In genomic region chr6:128091833-128092166, GRCm38 (mm10) we compare ENCODE assay signal across 11 mouse cellular contexts. TPM values are rescaled to one million over a fixed set of nuclear protein-coding genes. Genes with fewer than 3 reads are reported as not detected.
DNase-seq lines count a peak whose midpoint lies in the region; ATAC-seq and TF ChIP-seq lines count a peak whose summit lies in the region.
"Had no signal": no experiment of that assay in that cellular context is flagged by ENCODE, and none has a peak within 500 bp of the region (broad histone marks: within the 10 kb centered on the region; RNA-seq: fewer than 3 reads in every experiment).

No protein-coding gene starts in this region.

- TF ChIP-seq POLR2A in kidney, adult 2 months (IDR thresholded peaks at IDR 0.05; ENCODE audit: low read depth, low read length): no peak
- TF ChIP-seq POLR2A in thymus, adult 2 months (IDR thresholded peaks at IDR 0.05; ENCODE audit: control insufficient read depth, extremely low read depth, insufficient read depth, low read length, poor library complexity): no peak

- H3K4me2 ChIP-seq in kidney, embryonic 16.5 days (replicated peaks; ENCODE audit: low read depth, low read length): no peak overlapping the region
- no peak overlapping the region for H3K4me2 ChIP-seq in neural tube, embryonic 15.5 days
- no peak overlapping the region for H3K4me2 ChIP-seq in hindbrain, postnatal 0 days (ENCODE audit: low read depth, low read length)
- H3K4me2 ChIP-seq: embryonic facial prominence, embryonic 15.5 days; limb, embryonic 15.5 days had no signal

- no peak for DNase-seq in heart, embryonic 10.5 days (ENCODE audit: low spot score)
- no peak for DNase-seq in heart, adult 9 months (ENCODE audit: low spot score in 2 of 2)
- DNase-seq in kidney, adult 2 months: no peak
- no peak for DNase-seq in thymus, adult 2 months
- DNase-seq in thymus, postnatal 25 days: no peak
- DNase-seq in hindbrain, postnatal 0 days (ENCODE audit: low spot score): no peak
- DNase-seq: adrenal gland, adult 8-10 months had no signal

- H3K4me3 ChIP-seq in heart, embryonic 10.5 days: no peak overlapping the region
- H3K4me3 ChIP-seq in kidney, adult 2 months (ENCODE audit: insufficient read depth, low read depth, low read length): no peak overlapping the region
- H3K4me3 ChIP-seq in kidney, embryonic 16.5 days (ENCODE audit: low read length): no peak overlapping the region
- H3K4me3 ChIP-seq in thymus, adult 2 months (ENCODE audit: control insufficient read depth, insufficient read depth, low read length): no peak overlapping the region
- H3K4me3 ChIP-seq in neural tube, embryonic 15.5 days (replicated peaks): no peak overlapping the region
- H3K4me3 ChIP-seq in hindbrain, postnatal 0 days (ENCODE audit: low read length): no peak overlapping the region
- H3K4me3 ChIP-seq: embryonic facial prominence, embryonic 15.5 days; limb, embryonic 15.5 days had no signal

- peaks cover 99% of the 10 kb centered on the region for H3K4me1 ChIP-seq in heart, embryonic 10.5 days
- peaks cover 26% of the 10 kb centered on the region for H3K4me1 ChIP-seq in kidney, adult 2 months (ENCODE audit: control insufficient read depth, insufficient read depth, low read length)
- peaks cover 38% of the 10 kb centered on the region for H3K4me1 ChIP-seq in kidney, embryonic 16.5 days (ENCODE audit: insufficient read depth, low read length)
- H3K4me1 ChIP-seq in thymus, adult 2 months (replicated peaks; ENCODE audit: control insufficient read depth, insufficient read depth, low read length): no peaks in the 10 kb centered on the region
- peaks cover 43% of the 10 kb centered on the region for H3K4me1 ChIP-seq in neural tube, embryonic 15.5 days
- H3K4me1 ChIP-seq in hindbrain, postnatal 0 days (ENCODE audit: insufficient read depth, low read length): peaks cover 26% of the 10 kb centered on the region

- TF ChIP-seq CTCF in kidney, adult 2 months (conservative IDR thresholded peaks at IDR 0.05; ENCODE audit: insufficient read depth, insufficient read length, low read depth, low read length): no peak
- peak; percentile 7; the same call in 1 of the 2 replicates for TF ChIP-seq CTCF in thymus, adult 2 months (IDR thresholded peaks at IDR 0.05; ENCODE audit: borderline replicate concordance, control insufficient read depth, extremely low read depth, insufficient read depth, low read length, poor library complexity)
- no peak for TF ChIP-seq CTCF in hindbrain, postnatal 0 days (IDR thresholded peaks at IDR 0.05; ENCODE audit: low read depth)

- no peaks in the 10 kb centered on the region for H3K9me3 ChIP-seq in heart, embryonic 10.5 days
- no peaks in the 10 kb centered on the region for H3K9me3 ChIP-seq in kidney, embryonic 16.5 days (ENCODE audit: low read length)
- no peaks in the 10 kb centered on the region for H3K9me3 ChIP-seq in neural tube, embryonic 15.5 days (replicated peaks)
- no peaks in the 10 kb centered on the region for H3K9me3 ChIP-seq in hindbrain, postnatal 0 days (ENCODE audit: low read length)
- H3K9me3 ChIP-seq: embryonic facial prominence, embryonic 15.5 days; limb, embryonic 15.5 days had no signal

- no peak overlapping the region for H3K9ac ChIP-seq in kidney, embryonic 16.5 days (replicated peaks; ENCODE audit: low read length)
- no peak overlapping the region for H3K9ac ChIP-seq in neural tube, embryonic 15.5 days (replicated peaks)
- H3K9ac ChIP-seq in hindbrain, postnatal 0 days (replicated peaks; ENCODE audit: low read length): no peak overlapping the region
- H3K9ac ChIP-seq: limb, embryonic 15.5 days had no signal

- H3K36me3 ChIP-seq in heart, embryonic 10.5 days: no peaks in the 10 kb centered on the region
- no peaks in the 10 kb centered on the region for H3K36me3 ChIP-seq in kidney, adult 2 months (ENCODE audit: control insufficient read depth, insufficient read depth, low read length)
- no peaks in the 10 kb centered on the region for H3K36me3 ChIP-seq in kidney, embryonic 16.5 days (ENCODE audit: insufficient read depth, low read length)
- H3K36me3 ChIP-seq in thymus, adult 2 months (ENCODE audit: control insufficient read depth, insufficient read depth, low read length): no peaks in the 10 kb centered on the region
- no peaks in the 10 kb centered on the region for H3K36me3 ChIP-seq in neural tube, embryonic 15.5 days
- H3K36me3 ChIP-seq in hindbrain, postnatal 0 days (ENCODE audit: insufficient read depth, low read length): no peaks in the 10 kb centered on the region
- H3K36me3 ChIP-seq: embryonic facial prominence, embryonic 15.5 days; limb, embryonic 15.5 days had no signal

- H3K27ac ChIP-seq in heart, embryonic 10.5 days: peak overlapping the region; percentile 89
- H3K27ac ChIP-seq in kidney, adult 2 months (ENCODE audit: insufficient read depth, low read depth, low read length): peak overlapping the region; percentile 54
- H3K27ac ChIP-seq in kidney, embryonic 16.5 days (ENCODE audit: low read length): no peak overlapping the region
- no peak overlapping the region for H3K27ac ChIP-seq in thymus, adult 2 months (ENCODE audit: control insufficient read depth, insufficient read depth, low read length)
- H3K27ac ChIP-seq in neural tube, embryonic 15.5 days (replicated peaks): no peak overlapping the region
- no peak overlapping the region for H3K27ac ChIP-seq in hindbrain, postnatal 0 days

- no peaks in the 10 kb centered on the region for H3K27me3 ChIP-seq in heart, embryonic 10.5 days (ENCODE audit: insufficient read depth, poor library complexity, severe bottlenecking)
- no peaks in the 10 kb centered on the region for H3K27me3 ChIP-seq in kidney, adult 2 months (replicated peaks; ENCODE audit: control insufficient read depth, insufficient read depth, low read length)
- H3K27me3 ChIP-seq in kidney, embryonic 16.5 days (ENCODE audit: insufficient read depth, low read length): no peaks in the 10 kb centered on the region
- no peaks in the 10 kb centered on the region for H3K27me3 ChIP-seq in thymus, adult 2 months (ENCODE audit: control insufficient read depth, insufficient read depth, low read length)
- H3K27me3 ChIP-seq in neural tube, embryonic 15.5 days (replicated peaks): no peaks in the 10 kb centered on the region
- no peaks in the 10 kb centered on the region for H3K27me3 ChIP-seq in hindbrain, postnatal 0 days (ENCODE audit: insufficient read depth, low read length)
- H3K27me3 ChIP-seq: embryonic facial prominence, embryonic 15.5 days; limb, embryonic 15.5 days had no signal

- ATAC-seq in kidney, embryonic 16.5 days (ENCODE audit: low FRiP score, low TSS enrichment): no peak
- 0 out of 2 replicates have a peak, but pooled peaks have one; percentile 6 for ATAC-seq in neural tube, embryonic 15.5 days (ENCODE audit: low FRiP score)
- no peak for ATAC-seq in hindbrain, postnatal 0 days

- 78% methylated on average over 4 of the region's 4 CpGs for WGBS in heart, embryonic 10.5 days
- 47% methylated on average over 4 of the region's 4 CpGs for WGBS in kidney, adult 2 months
- 86% methylated on average over 4 of the region's 4 CpGs for WGBS in kidney, embryonic 16.5 days
- 96% methylated on average over 4 of the region's 4 CpGs for WGBS in thymus, adult 2 months
- 83% methylated on average over 4 of the region's 4 CpGs for WGBS in neural tube, embryonic 15.5 days
- WGBS in hindbrain, postnatal 0 days: 74% methylated on average over 4 of the region's 4 CpGs

RNA-seq across cellular contexts. Expression of gene Tspan9, which starts 51.6 kb away (rescaled TPM):
- 111 and 177 TPM in 2 replicates for polyA plus RNA-seq in heart, embryonic 10.5 days (2016; fragmentation: Nextera tagmentation; extraction: Ambion mirVana)
- polyA plus RNA-seq in kidney, adult 2 months (2012; rRNA removed): 107 and 109 TPM in 2 replicates
- polyA plus RNA-seq in kidney, embryonic 16.5 days (2015; fragmentation: Nextera tagmentation; extraction: Ambion mirVana): 140 and 147 TPM in 2 replicates
- polyA plus RNA-seq in thymus, adult 2 months (2012; rRNA removed): 33.3 and 36.7 TPM in 2 replicates
- 48.3 and 63.2 TPM in 2 replicates for polyA plus RNA-seq in neural tube, embryonic 15.5 days (2015; fragmentation: Nextera tagmentation; extraction: Ambion mirVana)
- total RNA-seq in hindbrain, postnatal 0 days (2014; rRNA removed): 177 and 266 TPM in 2 replicates
- polyA plus RNA-seq in hindbrain, postnatal 0 days (2015; fragmentation: Nextera tagmentation; extraction: Ambion mirVana): 70.1 and 73.8 TPM in 2 replicates

Comparison
In these comparisons a context has a peak if more than half of its experiments do, and no peak if none do; other contexts are left out.
1. H3K27ac ChIP-seq: peak in heart, embryonic 10.5 days (single experiment) and kidney, adult 2 months (single experiment); none in kidney, embryonic 16.5 days (single experiment), thymus, adult 2 months (single experiment), neural tube, embryonic 15.5 days (single experiment) and hindbrain, postnatal 0 days (single experiment).